Mouse (Mus musculus) v-Abl transformed pro-B cells (cell line): ENCODE results near the gene Alg5.
"Not testable (repeated sequence)": the region's sequence is repeated elsewhere in the genome, so short reads cannot be mapped to it uniquely, and the experiment has no call there.

Experiments
- in situ Hi-C, 2 experiments: fragments of 400-800 bp; cut with MboI; formaldehyde crosslinking; loops; one replicate each; pipeline ENCODE4 v1.15.1; 2025; ENCODE audit not compliant: unreplicated experiment in 2 of 2

The Alg5 gene

DNA sequence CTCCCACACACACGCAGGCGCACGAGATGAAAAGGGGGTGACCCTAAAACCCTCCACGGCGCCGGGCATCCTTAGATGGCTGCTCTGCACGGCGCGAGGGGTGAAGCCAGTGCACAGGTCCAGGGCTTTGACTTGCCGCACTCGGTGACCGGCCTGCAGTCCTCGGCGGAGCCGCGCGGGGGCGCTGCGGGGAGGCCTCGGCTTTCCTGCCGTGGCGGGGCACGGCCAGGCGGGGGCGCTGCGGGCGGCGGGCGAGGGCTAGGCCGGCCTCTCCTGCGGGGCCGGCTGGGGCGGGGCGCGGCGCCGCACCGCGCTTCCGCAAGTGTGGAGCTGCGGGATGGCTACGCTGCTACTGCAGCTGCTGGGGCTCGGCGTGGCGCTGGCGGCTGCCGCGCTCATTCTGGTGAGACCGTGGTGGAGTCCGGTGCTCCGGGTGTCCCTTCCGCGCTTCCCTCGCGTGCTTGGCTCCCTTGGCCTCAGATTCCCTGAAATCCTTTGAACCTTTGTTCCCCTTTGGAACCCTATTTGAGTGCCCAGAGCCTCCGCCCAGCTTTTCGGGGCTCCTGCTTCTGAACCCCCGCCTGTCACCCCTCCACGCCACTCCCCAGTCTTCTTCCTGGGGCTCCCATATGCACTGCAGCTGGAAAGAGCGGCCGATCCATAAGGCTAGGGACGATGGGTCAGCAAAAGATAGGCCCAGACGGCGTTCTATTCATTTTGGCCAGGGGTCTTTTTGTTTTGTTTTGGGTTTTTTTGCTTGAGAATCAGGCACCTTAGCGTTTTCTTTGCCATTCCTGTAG, at the start of gene Alg5, which contains the start of gene Exosc8:
Gene Alg5 (plus strand): TSS at position 293 of the 800 bp plus-strand sequence.
Gene Exosc8 (minus strand): TSS at position 147 of the 800 bp plus-strand sequence.
- in situ Hi-C loops = loop anchor here in 1 of 2 experiments (10.0 kb wide), 1 partner anchor 79 kb away; no protein-coding TSS in a partner anchor

DNA sequence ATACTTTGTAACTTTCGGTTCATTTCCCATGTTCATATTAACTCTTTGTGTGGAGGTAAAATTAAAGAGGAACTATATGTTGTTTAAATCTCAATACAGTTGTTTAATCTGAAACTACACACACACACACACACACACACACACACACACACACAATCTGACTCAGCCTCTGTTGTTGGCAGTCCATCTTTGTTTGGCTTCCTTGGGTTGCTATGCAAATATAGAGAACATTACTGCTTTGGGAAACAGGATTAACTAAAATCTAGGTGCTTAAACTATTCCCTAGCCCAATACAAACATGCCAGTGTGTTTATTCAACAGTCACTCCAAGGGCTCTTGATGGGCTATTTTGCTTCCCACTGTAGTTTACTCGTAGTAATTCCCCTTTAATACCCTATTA, 48.1 kb upstream of the Alg5 start:
- in situ Hi-C loops = loop anchor here (5.0 to 25.0 kb wide), 9 partner anchors 110 to 1162 kb away; partner anchors contain the start of genes Trpc4 (in 2 of the 2) and Ufm1 (in 1 of the 2)

DNA sequence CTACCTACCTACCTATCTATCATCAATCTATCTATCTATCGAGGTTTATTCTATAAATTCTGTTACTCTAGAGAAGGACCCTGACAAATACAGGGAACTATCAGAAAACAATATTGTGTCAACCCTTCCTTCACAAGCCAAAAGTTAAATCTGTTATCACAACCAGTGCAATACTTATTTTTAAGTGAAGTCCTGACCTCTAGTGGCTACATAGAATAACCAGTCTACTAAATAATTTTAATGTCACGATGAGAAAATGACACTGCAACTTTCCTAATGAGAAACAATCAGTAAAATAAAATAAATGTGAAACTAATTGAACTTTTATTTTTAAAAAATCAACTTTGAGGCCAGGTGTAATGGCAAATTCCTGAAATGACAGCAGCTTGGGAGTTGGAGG, 46.2 kb upstream of the Alg5 start:
- in situ Hi-C loops = loop anchor here (5.0 to 25.0 kb wide), 9 partner anchors 112 to 1164 kb away; partner anchors contain the start of genes Trpc4 (in 2 of the 2) and Ufm1 (in 1 of the 2)

DNA sequence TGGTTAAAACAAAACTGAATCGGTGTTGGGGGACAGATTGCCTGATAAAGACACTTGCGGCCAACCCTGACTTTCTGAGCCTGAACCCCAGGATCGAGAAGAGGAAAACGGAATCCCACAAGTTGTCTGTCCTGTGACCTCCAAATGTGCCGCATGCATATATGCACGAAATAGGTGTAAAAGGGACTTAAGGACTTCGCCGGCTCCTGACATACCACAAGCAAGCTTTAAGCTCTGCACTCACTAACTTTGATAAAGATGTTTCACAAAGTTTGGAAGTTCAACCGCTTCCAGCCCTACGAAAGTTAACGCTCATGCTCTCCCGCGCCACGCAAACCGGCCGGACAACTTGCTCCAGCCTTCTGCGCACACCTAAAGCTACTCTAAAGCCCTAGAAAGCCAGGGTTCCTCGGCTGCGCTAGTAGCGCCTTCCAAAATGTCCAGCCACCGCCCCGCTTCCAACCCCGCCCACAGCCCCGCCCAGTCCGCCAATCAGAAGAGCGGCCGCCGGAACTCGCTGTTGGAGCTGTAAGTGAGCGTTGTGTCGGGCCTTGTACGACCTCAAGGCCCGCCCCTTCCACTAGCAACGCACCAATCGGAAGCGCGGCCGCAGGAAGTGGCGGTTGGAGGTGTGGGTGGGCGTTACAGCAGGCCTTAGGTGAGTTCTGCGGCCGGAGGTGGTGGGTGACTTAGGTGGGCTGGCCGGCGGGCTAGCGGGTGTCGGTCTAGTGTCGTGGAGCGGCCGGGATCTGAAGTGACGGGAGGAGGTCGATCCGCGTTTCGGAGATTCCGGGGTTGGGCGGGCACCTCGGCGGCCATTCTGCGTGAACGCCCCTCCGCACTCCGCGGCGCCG, 42.9 kb upstream of the Alg5 start, which contains the start of gene Supt20:
Gene Supt20 (plus strand): TSS at position 606 of the 854 bp plus-strand sequence.
- in situ Hi-C loops = loop anchor here (10.0 to 25.0 kb wide), 6 partner anchors 98 to 1105 kb away; partner anchors contain the start of genes Trpc4 (in 2 of the 2) and Ufm1 (in 2 of the 2)

DNA sequence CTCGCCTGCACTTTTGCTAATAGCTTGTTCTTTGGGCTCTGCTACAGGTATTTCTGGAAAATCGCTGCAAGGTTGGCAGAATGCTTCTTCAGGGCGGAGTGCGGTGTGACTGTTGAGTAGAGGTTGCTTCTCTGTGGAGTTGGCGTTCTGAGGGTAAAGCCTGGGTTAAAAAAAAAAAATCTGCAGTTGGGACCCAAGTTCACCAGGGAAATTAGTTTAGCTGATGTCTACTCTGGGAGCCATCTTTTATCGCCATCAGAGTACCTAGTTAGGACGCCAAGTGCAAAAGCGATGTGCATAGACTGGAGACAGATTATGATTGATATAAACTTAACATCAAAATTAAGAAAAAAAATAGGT, 42.3 kb upstream of the Alg5 start:
- in situ Hi-C loops = loop anchor here (10.0 to 25.0 kb wide), 6 partner anchors 98 to 1106 kb away; partner anchors contain the start of genes Trpc4 (in 2 of the 2) and Ufm1 (in 2 of the 2)

DNA sequence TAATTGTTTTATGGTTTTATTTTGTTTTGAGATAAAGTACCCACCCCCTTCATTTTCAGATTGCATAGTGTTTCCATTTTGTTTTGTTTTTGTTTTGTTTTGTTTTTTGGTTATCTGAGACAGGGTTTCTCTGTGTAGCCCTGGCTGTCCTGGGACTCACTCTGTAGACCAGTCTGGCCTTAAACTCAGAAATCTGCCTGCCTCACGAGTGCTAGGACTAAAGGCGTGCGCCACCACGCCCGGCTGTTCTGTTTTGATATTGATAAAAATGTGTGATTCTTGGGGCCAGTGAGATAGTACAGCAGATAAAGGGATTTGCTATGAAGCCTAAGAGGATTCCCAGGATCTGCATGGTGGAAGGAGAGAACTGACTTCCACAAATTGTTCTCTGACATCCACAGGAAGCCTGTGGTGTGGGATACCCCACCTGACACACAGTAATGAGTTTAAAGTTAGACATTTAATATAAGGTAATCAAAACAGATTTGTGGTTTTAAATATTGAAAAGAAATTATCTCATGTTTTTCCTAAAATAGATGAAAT, 35.5 kb upstream of the Alg5 start:
- in situ Hi-C loops = loop anchor here (10.0 to 25.0 kb wide), 6 partner anchors 105 to 1113 kb away; partner anchors contain the start of genes Trpc4 (in 2 of the 2) and Ufm1 (in 2 of the 2)

DNA sequence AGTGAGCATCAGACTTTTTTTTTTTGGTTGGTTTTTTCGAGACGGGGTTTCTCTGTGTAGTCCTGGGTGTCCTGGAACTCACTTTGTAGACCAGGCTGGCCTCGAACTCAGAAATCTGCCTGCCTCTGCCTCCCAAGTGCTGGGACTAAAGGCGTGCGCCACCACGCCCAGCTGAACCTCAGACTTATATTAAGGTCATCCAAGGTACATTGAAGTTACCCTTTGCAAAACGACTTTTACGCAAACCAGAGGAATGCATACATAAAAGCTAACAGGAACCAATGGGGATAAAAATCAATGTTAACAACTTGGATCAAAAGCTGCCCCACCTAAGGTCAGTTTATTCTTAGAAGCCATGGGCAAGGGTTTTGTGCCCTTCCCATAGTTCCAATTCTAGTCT, 31.2 kb upstream of the Alg5 start:
- in situ Hi-C loops = not testable (repeated sequence)

DNA sequence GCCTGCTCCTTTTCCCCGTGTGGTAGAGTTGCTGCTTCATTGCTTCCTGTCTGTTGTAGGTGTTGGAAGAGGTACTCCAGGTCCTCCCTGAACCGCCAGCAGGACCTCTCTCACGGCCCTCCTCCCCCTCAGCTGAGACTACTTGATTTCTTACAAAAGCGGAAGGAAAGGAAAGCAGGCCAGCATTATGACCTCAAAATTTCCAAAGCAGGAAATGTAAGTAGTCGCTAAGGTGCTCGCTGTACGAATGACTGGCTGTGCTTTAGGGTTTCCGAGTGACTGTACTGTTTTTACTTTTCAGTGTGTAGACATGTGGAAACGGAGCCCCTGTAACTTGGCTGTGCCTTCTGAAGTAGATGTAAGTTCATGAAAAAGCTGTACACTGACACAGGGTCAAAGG, 26.4 kb upstream of the Alg5 start:
- in situ Hi-C loops = no loop called here

DNA sequence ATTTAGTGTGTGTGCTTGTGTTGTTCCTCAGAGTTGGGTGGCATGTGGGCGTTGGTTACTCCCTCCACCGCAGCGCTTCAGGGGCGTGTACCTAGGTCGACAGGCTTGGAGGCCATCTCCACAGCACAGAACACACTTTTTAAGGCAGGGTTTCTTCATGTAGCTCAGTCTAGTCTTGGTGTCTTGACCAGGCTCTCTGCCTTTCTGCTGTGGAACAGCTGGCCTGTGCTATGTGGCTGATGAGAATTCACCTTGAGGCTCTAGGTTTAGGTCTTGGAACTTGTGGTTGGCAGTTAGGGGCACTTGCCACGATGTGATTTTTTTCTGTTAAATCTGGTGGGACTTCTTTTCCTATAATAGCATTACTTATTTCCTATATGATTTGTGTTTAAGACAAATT, 21.1 kb upstream of the Alg5 start, which contains the start of gene Gm21958:
Gene Gm21958 (minus strand): TSS at position 101 of the 400 bp plus-strand sequence.
- in situ Hi-C loops = no loop called here

DNA sequence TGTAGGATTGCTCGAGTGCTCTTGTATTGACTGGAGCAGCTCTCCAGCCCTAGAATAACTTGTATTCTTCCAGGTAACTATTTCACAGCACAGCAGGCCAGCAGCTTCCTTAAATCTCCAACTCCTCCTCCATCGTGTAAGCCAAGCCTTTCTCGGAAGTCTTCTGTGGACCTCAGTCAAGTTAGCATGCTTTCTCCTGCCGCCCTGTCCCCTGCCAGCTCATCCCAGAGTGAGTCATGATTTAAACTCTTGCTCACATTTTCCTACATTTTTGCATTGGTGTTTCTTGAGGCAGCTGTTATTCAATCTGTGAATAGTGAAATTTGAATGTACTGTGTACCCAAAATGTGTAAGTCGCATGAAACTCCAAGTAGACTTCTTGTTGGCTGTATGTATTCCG, 19.9 kb upstream of the Alg5 start:
- in situ Hi-C loops = no loop called here

DNA sequence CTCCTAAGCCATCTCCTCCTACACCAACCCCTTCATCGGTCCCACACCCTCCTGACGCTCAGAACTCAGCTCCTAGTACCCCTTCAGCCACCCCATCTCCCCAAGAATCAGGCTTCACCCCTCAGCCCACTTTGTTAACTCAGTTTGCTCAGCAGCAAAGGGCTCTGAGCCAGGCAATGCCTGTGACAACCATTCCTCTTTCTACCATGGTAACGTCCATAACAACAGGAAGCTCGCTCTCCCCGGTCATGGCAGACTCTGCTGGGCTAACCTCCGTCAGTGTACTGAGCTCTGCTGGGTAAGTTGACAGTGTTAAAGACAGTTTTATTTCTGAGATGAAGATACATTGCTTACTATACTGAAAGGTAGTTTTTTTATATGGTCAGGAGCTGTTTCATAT, 18.0 kb upstream of the Alg5 start:
- in situ Hi-C loops = no loop called here

DNA sequence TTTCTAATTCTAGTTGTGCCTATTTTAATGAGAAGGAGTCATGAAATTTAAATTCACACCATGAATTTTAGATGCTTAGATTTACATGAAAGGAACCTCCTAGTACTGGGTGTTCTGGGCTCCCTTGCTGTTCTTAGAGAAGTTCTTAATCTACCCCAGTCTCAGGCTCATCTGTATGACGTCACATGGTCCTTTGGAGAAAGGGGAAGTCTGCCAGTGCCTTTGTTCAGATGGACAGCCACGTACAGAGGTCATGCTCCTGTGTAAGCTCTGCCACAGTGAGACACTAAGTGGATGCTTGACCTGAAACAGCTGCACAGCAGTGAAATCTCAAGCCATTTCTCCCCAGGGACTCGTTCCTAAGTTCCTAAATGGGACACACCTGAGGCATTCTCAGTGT, 16.4 kb upstream of the Alg5 start:
- in situ Hi-C loops = no loop called here

DNA sequence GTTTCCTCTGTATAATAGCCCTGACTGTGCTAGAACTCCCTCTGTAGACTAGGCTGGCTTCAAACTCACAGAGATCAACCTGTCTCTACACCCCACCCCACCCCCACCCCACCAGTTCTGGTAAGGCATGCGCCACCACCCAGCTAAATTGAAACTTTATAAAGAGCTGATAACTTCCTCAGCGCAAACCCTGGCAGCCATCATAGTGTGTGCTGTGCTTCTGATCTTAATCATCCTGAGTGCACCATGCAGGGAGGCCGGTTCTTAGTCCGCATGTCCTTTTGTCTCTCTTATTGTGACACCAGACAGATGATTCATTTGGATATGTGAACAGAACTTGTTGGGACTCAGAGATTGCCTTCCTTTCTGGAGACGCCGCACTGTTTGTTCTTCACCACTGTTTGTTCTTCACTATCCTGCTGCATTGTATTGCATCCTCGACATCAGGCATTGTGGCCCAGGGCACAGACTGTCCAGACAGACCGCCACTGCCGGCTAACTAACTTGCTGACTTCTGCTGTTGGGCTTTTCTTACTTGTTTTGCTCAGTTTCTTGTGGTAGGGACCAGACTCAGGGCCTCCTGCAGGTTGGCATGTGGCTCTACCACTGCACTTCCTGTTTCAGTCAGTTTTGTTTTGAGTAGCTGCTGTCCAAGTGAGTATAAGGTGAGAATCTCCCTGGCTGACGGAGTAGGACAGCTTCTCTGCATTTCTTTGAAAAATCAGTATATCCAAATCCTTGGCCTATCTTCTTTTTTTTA, 11.4 kb upstream of the Alg5 start:
- in situ Hi-C loops = no loop called here

DNA sequence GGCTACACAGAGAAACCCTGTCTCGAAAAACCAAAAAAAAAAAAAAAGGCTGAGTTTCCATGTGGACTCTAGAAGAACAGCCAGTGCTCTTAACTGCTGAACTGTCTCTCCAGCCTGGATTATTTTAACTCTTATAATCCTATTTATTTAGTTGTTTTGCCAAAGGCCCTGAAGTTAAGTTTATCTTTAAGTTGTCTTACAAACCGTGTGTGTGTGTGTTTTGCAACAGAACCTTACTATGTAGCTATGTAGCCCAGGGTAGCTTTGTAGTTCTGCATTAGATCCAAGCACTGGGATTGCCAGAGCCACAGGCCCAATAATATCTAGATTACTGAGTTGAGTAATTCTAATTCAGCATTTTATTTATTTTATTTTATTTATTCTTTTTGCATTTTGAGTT, 10.0 kb upstream of the Alg5 start:
- in situ Hi-C loops = no loop called here

DNA sequence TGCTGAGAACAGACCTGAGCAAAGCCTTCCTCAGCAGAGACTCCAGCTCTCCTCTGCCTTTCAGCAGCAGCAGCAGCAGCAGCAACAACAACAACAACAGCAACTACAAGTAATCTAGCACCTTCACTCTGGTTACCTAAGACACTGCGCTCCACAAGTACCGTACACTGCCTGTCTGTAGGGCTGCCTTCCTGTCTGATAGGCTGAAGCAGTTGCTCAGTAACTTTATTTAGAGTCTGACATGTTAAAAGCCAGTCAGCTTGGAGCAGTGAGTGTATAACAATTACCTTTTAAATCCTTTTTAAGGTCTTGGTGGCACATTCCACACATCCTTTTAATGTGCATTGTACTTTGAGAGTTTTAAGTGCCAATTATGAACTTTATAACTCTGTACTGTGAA, 7.8 kb upstream of the Alg5 start:
- in situ Hi-C loops = no loop called here

DNA sequence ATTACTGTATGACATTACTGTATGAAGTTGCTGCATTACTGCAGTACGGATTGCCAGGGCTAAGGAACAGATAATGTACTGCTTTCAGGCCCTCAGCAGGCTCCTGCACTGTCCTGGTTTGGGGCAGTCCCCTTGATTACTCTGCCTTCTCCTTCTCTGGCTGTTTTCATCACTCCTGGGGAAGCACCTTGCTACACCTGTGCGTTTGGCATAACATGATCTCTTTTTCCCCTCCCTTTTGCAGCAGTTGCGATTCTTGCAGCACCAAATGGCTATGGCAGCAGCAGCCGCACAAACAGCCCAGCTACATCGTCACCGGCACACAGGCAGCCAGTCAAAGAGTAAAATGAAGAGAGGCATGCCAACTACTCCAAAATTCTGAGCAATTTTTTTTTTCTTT, 7.2 kb upstream of the Alg5 start:
- in situ Hi-C loops = no loop called here

DNA sequence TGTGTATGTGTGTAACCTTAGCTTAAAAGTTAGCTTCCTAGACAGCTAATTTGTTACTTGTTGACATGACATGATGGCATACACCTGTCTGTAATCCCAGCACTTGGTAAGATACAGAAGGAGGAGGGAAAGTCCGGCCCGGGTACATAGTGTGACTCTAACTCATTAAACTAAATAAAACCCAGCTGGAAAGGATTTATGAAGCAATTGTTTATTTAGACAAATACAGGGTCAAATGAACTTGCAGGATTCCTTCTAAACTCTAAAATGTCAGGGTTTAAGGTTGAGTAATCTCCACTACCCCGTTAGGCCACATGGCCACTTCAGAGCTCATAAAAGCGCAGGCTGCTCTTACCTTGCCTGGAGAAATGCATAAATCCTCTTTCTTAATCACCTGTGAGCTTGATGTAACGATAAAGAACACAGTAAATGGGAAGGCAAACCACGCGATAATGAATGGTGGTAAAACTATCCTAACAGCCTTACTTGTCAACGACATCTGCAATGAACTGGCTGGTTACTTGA, 3.7 kb upstream of the Alg5 start:
- in situ Hi-C loops = loop anchor here in 1 of 2 experiments (10.0 kb wide), 1 partner anchor 83 kb away; no protein-coding TSS in a partner anchor

DNA sequence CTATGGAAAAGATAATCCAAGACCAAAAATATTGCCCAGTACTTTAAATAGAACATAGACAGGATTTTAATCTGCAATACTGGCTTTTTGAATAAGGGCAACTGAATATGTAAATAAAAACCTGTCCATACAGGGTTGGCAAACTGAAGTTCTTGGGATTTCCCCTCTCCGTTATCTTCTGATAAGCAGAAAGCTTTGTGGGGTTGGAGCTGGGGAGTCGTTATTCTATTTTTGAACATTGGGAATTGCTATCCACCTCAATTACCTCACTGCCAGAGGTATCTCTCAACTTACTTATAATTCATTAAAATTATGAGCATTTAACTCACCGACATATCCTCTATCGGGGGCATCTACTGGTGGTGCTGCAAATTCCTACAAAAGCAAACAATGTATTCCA, 3.0 kb upstream of the Alg5 start:
- in situ Hi-C loops = loop anchor here in 1 of 2 experiments (10.0 kb wide), 1 partner anchor 82 kb away; no protein-coding TSS in a partner anchor
